Mouse (Mus musculus) CH12.LX (cell line): Measurements from ENCODE around the gene Ddx27. TPM values are rescaled to one million over a fixed set of nuclear protein-coding genes. Genes with fewer than 3 reads are reported as not detected.

Source experiments
- DNase-seq: peaks from one replicate; pipeline ENCODE4 v3.0.0-alpha.2; 2013; ENCODE audit errors: extremely low read depth
- H3K27ac ChIP-seq: 2 replicates; pipeline ENCODE4 v1.5.1; 2012; ENCODE audit warnings: low read depth, mild to moderate bottlenecking, control low read depth, moderate library complexity; ENCODE audit not compliant: insufficient read depth
- H3K27me3 ChIP-seq: replicated peaks from 2 replicates; pipeline ENCODE3; 2012; ENCODE audit warnings: inconsistent platforms
- H3K36me3 ChIP-seq, 2 experiments: replicated peaks in 1 of 2; 2 replicates each; pipeline versions ENCODE3 to v1.6.1; 2012; ENCODE audit warnings: inconsistent platforms in 1 of 2, low read length in 1 of 2, mild to moderate bottlenecking in 1 of 2, mixed read lengths in 1 of 2, moderate library complexity in 1 of 2; ENCODE audit not compliant: control insufficient read depth in 1 of 2, insufficient read depth in 1 of 2
- H3K4me1 ChIP-seq, 2 experiments: 2 replicates each; pipeline ENCODE4 v1.6.1; 2012; ENCODE audit warnings: inconsistent platforms in 1 of 2, moderate library complexity in 1 of 2; ENCODE audit not compliant: insufficient read depth in 2 of 2, control insufficient read depth in 1 of 2
- H3K4me2 ChIP-seq: 2 replicates; pipeline ENCODE4 v1.6.1; 2012; ENCODE audit warnings: low read depth, mild to moderate bottlenecking, control low read depth; ENCODE audit not compliant: poor library complexity, insufficient read depth, severe bottlenecking
- H3K4me3 ChIP-seq, 3 experiments: fragments of 150-350 bp in 1 of 3; sonication (generic) in 1 of 3; replicated peaks in 1 of 3; 2 replicates each; pipeline versions ENCODE3 to v1.5.1; 2011 to 2012; ENCODE audit warnings: low read depth in 2 of 3, low read length in 2 of 3, mild to moderate bottlenecking in 2 of 3, moderate library complexity in 2 of 3, control low read depth in 1 of 3, improper control_type of control experiment in 1 of 3, inconsistent platforms in 1 of 3, mixed read lengths in 1 of 3; ENCODE audit not compliant: poor library complexity in 1 of 3
- H3K79me2 ChIP-seq: replicated peaks from 2 replicates; pipeline ENCODE4 v1.6.1; 2012; ENCODE audit warnings: mild to moderate bottlenecking, moderate library complexity; ENCODE audit not compliant: control insufficient read depth, poor library complexity, insufficient read depth, severe bottlenecking; ENCODE audit errors: extremely low read depth
- H3K9ac ChIP-seq: 2 replicates; pipeline ENCODE4 v1.6.1; 2012; ENCODE audit warnings: low read depth, mild to moderate bottlenecking, control low read depth, moderate library complexity; ENCODE audit not compliant: insufficient read depth
- H3K9me3 ChIP-seq: replicated peaks from 2 replicates; pipeline ENCODE3; 2012; ENCODE audit warnings: low read length, inconsistent platforms, mixed read lengths
- BHLHE40 ChIP-seq: IDR thresholded peaks from 2 replicates; pipeline ENCODE4 v1.6.1; 2011; ENCODE audit warnings: mild to moderate bottlenecking, low read depth, low read length, improper control_type of control experiment
- CHD2 ChIP-seq: IDR thresholded peaks from 2 replicates; pipeline ENCODE4 v1.6.1; 2011; ENCODE audit warnings: low read length, improper control_type of control experiment
- CTCF ChIP-seq, 2 experiments: IDR thresholded peaks in 1 of 2; conservative IDR thresholded peaks in 1 of 2; 2 replicates each; pipeline ENCODE4 v1.5.1; 2011 to 2012; ENCODE audit warnings: low read depth in 2 of 2, low read length in 2 of 2, improper control_type of control experiment in 1 of 2, inconsistent platforms in 1 of 2, mild to moderate bottlenecking in 1 of 2, moderate library complexity in 1 of 2
- ELF1 ChIP-seq: IDR thresholded peaks from 2 replicates; pipeline ENCODE4 v1.6.1; 2014; ENCODE audit warnings: low read depth, mild to moderate bottlenecking, inconsistent platforms, low read length, improper control_type of control experiment
- ETS1 ChIP-seq: conservative IDR thresholded peaks from 2 replicates; pipeline ENCODE4 v1.6.1; 2012; ENCODE audit warnings: low read depth, mild to moderate bottlenecking, inconsistent platforms, low read length, improper control_type of control experiment, moderate library complexity
- GABPA ChIP-seq: IDR thresholded peaks from 2 replicates; pipeline ENCODE4 v1.6.1; 2012; ENCODE audit warnings: low read depth, low read length, improper control_type of control experiment, inconsistent platforms; ENCODE audit not compliant: insufficient replicate concordance
- JUN ChIP-seq: IDR thresholded peaks from 2 replicates; pipeline ENCODE4 v1.6.1; 2011; ENCODE audit warnings: low read depth, mild to moderate bottlenecking, low read length, improper control_type of control experiment, moderate library complexity; ENCODE audit not compliant: insufficient read depth
- MAX ChIP-seq: IDR thresholded peaks from 2 replicates; pipeline ENCODE4 v1.6.1; 2011; ENCODE audit warnings: low read length, improper control_type of control experiment
- MYC ChIP-seq: IDR thresholded peaks from 2 replicates; pipeline ENCODE4 v1.6.1; 2011; ENCODE audit warnings: low read depth, mild to moderate bottlenecking, improper control_type of control experiment, low read length
- PAX5 ChIP-seq: IDR thresholded peaks from 2 replicates; pipeline ENCODE4 v1.6.1; 2012; ENCODE audit warnings: low read length, inconsistent platforms, mixed read lengths
- RAD21 ChIP-seq: IDR thresholded peaks from 2 replicates; pipeline ENCODE4 v1.6.1; 2011; ENCODE audit warnings: low read depth, mild to moderate bottlenecking, low read length, improper control_type of control experiment, moderate library complexity
- RCOR1 ChIP-seq: conservative IDR thresholded peaks from 2 replicates; pipeline ENCODE4 v1.6.1; 2012; ENCODE audit warnings: low read depth, mild to moderate bottlenecking, inconsistent platforms, low read length, improper control_type of control experiment
- SIN3A ChIP-seq: IDR thresholded peaks from 2 replicates; pipeline ENCODE4 v1.6.1; 2012; ENCODE audit warnings: low read length, improper control_type of control experiment, inconsistent platforms
- SMC3 ChIP-seq: IDR thresholded peaks from 2 replicates; pipeline ENCODE4 v1.6.1; 2011; ENCODE audit warnings: low read depth, low read length, improper control_type of control experiment
- TCF12 ChIP-seq: IDR thresholded peaks from 2 replicates; pipeline ENCODE4 v1.6.1; 2014; ENCODE audit warnings: low read depth, mild to moderate bottlenecking, inconsistent platforms, low read length, improper control_type of control experiment
- USF1 ChIP-seq: IDR thresholded peaks from 2 replicates; pipeline ENCODE4 v1.6.1; 2014; ENCODE audit warnings: low read depth, mild to moderate bottlenecking, inconsistent platforms, low read length, improper control_type of control experiment
- USF2 ChIP-seq: conservative IDR thresholded peaks from 2 replicates; pipeline ENCODE4 v1.6.1; 2011; ENCODE audit warnings: low read depth, low read length, improper control_type of control experiment
- ZNF384 ChIP-seq: IDR thresholded peaks from 2 replicates; pipeline ENCODE4 v1.6.1; 2012; ENCODE audit warnings: low read depth, low read length, improper control_type of control experiment, inconsistent platforms
- dilution Hi-C: fragments of 300-500 bp; cut with MboI; formaldehyde crosslinking; loops from 2 replicates; pipeline ENCODE4 v1.14.3; 2020; ENCODE audit warnings: low sequenced_read_pairs; ENCODE audit not compliant: extremely low pct_unique_long_range_greater_than_20kb, extremely low pct_ligation_motif_present
- in situ Hi-C: fragments of 300-500 bp; cut with MboI; formaldehyde crosslinking; loops from 3 replicates; pipeline ENCODE4 v1.14.3; 2019; ENCODE audit warnings: low sequenced_read_pairs, low pct_ligation_motif_present, low pct_unique_long_range_greater_than_20kb, mixed read lengths
- polyA plus RNA-seq: library from polyadenylated mRNA; unstranded; fragments of >175 nt; gene quantifications from 2 replicates; pipeline ENCODE4 v1.2.1, GENCODE M21; 2012; ENCODE audit warnings: low read depth; ENCODE audit not compliant: insufficient read length
- total RNA-seq, 2 experiments: library from RNA; depleted of rRNA; stranded (reverse); fragments of 300-350 nt in 1 of 2; fragments of >200 nt in 1 of 2; gene quantifications; 2 replicates each; pipeline ENCODE4 v1.2.3; 2012 to 2014

Gene Ddx27
- total and polyA plus RNA-seq, 3 experiments: 139 to 224 (median 157) TPM

DNA sequence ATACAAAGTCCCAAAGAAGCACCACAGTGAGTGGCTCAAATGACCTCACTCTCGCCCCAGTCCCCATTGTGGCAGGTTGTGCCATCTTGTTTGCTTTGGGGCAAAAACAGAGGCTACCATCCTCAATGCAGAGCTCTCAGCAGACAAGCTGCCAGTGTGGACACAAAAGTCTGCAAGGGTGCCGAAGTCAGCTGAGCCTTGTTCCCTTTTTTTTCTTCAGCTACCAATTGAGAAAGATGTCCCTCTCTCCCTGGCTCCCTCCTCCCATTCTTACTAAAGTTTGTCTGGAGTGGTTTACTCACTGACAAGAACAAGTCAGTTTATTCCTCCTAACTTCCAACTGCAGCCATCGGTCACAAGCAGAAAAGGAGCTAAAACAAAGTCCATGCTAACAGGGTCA, 38.6 kb upstream of the Ddx27 start:
- peaks cover 51% of the 10 kb centered on the region for H3K79me2 ChIP-seq
- peaks cover 11 to 83% of the 10 kb centered on the region in 2 experiments for H3K4me1 ChIP-seq
- DNase-seq: no peak
- H3K36me3 ChIP-seq: no peaks in the 10 kb centered on the region
- TF ChIP-seq MYC (no peak), CTCF (conservative IDR thresholded peaks at IDR 0.05 in 1 of 2, IDR thresholded peaks at IDR 0.05 in 1 of 2; ENCODE audit: low read depth in 2 of 2, low read length in 2 of 2) (no peak), RAD21 (no peak), USF1 (no peak)
- H3K4me2 ChIP-seq: no peak overlapping the region
- dilution Hi-C loops: no loop called here
- no peaks in the 10 kb centered on the region for H3K9me3 ChIP-seq
- no peak overlapping the region for H3K27ac ChIP-seq
- in situ Hi-C loops: no loop called here
- no peak overlapping the region for H3K9ac ChIP-seq
- no peak overlapping the region for H3K4me3 ChIP-seq
- no peaks in the 10 kb centered on the region for H3K27me3 ChIP-seq

DNA sequence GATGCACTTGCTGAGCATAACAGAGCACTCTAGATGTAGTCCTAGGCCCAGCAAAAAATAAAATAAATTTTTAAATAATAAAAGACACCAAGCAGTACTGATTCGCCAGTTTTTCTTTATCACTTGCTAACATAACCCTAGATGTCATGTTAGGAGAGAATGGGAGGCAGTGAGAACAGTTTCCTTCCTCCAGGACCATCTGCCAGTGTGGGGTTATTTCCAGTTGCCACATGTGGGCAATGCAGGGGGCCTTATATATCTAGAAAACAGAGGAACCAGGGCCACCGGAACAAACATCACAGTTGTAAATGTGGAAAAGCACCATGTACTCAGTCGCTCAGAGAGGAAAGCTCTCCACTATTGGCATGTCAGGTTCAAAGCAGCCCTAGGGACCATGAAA, 37.5 kb upstream of the Ddx27 start:
- no peak overlapping the region for H3K9ac ChIP-seq
- no peaks in the 10 kb centered on the region for H3K36me3 ChIP-seq
- H3K4me3 ChIP-seq: no peak overlapping the region
- no peak for DNase-seq
- H3K27me3 ChIP-seq: no peaks in the 10 kb centered on the region
- H3K27ac ChIP-seq: no peak overlapping the region
- H3K4me1 ChIP-seq: peaks cover 11 to 75% of the 10 kb centered on the region in 2 experiments
- TF ChIP-seq ETS1 (no peak), RAD21 (no peak), GABPA (no peak), USF2 (no peak), CHD2 (no peak), PAX5 (no peak), MAX (no peak)
- in situ Hi-C loops (no loop called here), dilution Hi-C loops (no loop called here)
- peaks cover 51% of the 10 kb centered on the region for H3K79me2 ChIP-seq
- H3K4me2 ChIP-seq: no peak overlapping the region
- no peaks in the 10 kb centered on the region for H3K9me3 ChIP-seq

DNA sequence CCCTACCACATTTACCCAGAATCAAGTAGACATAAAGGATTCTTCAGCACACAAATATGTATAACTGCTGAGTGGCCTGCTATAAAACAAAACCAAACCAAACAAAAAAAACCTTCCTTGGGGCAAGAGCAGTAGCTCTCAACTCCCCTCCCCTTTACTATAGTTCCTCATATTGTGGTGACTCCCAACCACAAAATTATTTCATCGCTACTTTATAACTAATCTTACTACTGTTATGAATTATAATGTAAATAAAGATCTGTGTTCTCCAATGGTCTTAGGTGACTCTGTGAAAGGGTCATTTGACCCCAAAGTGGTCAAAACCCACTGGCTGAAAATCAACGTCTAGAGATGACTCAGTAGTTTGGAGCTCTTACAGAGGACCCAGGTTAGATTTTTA, 34.8 kb upstream of the Ddx27 start:
- peak; percentile 48 for DNase-seq
- Histone ChIP-seq H3K9ac (no peak overlapping the region), H3K4me2 (no peak overlapping the region), H3K36me3 (peaks cover 0 to 6% of the 10 kb centered on the region in 2 experiments)
- TF ChIP-seq MYC (no peak), USF1 (no peak), JUN (no peak), SIN3A (no peak), BHLHE40 (no peak), SMC3 (no peak), TCF12 (no peak), ETS1 (no peak), RCOR1 (no peak), ELF1 (no peak), ZNF384 (no peak)
- TF ChIP-seq, all 38 proteins: peak for 0
- Histone ChIP-seq H3K79me2 (peaks cover 49% of the 10 kb centered on the region), H3K27ac (no peak overlapping the region), H3K27me3 (no peaks in the 10 kb centered on the region), H3K9me3 (no peaks in the 10 kb centered on the region), H3K4me1 (peaks cover 2 to 54% of the 10 kb centered on the region in 2 experiments; a peak in 3 of 4 replicates), H3K4me3 (no peak overlapping the region)
- in situ Hi-C loops: no loop called here
- dilution Hi-C loops: no loop called here
